Mouse (Mus musculus) cerebellum, adult 2 months (tissue): Measurements from ENCODE around the gene Sdr9c7.

Experiments used
- CTCF ChIP-seq: fragments of 200-500 bp; IDR thresholded peaks from 2 replicates; pipeline ENCODE4 v1.5.1; 2011; ENCODE audit warnings: low read depth, mild to moderate bottlenecking, control low read depth, low read length, moderate library complexity, borderline replicate concordance; ENCODE audit not compliant: insufficient read depth
- POLR2A ChIP-seq: fragments of 200-500 bp; IDR thresholded peaks from 2 replicates; pipeline ENCODE4 v1.6.1; 2011; ENCODE audit warnings: low read length, control low read depth, borderline replicate concordance; ENCODE audit not compliant: insufficient read depth

DNA sequence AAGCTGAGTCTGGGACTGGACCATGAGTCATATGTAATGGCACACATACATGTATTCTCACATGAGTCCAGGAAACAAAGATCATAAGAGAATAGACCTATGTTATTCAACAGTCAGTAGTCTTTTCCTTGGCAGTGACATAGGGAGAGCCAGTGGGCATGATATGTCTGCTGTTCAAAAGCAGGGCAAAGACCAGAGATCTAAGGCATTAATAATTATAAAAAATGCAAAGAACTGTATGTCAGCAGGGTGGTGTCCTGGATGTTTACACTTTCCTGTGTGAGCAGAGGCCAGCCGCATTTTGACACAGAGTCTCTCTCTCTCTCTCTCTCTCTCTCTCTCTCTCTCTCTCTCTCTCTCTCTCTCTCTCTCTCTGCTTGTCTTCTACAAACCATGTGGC is 48.7 kb upstream of the Sdr9c7 start, which contains the start of gene Rdh19:
- TF ChIP-seq POLR2A: no peak
- TF ChIP-seq CTCF: no peak
